ENCODE assay signal across 8 mouse cellular contexts in the genomic region with DNA sequence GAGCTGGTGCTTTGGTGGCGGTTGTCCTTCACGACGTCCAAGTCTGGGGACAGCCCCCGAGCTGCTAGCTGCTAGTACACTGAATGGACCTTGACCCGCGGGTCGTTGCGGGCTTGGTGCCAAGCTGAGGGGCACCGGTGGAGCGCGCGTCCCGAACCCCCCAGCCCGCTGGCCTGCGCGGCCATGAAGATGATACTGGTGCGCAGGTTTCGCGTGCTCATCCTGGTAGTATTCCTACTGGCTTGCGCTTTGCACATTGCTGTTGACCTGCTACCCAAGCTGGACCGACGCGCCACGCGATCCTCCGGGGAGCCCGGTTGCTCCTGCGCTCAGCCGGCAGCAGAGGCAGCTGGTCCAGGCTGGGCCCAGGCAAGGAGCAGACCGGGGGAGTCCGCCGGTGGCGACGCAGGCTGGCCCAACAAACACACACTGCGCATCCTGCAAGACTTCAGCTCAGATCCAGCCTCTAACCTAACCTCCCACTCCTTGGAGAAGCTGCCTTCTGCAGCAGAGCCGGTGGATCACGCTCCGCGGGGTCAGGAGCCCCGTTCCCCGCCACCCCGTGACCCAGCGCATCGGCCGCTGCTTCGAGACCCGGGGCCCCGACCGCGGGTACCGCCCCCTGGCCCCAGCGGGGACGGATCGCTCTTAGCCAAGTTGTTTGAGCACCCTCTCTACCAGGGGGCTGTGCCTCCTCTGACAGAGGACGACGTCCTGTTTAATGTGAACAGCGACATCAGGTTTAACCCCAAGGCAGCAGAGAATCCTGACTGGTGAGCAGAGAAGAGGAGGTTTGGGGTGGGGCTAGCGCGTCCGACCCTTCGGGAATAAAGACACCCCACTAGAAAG. TPM values are rescaled to one million over a fixed set of nuclear protein-coding genes. Genes with fewer than 3 reads are reported as not detected.
DNase-seq lines count a peak whose midpoint lies in the region; ATAC-seq and TF ChIP-seq lines count a peak whose summit lies in the region.

No protein-coding gene starts in this region.

- peak overlapping the region; percentile 42; the same call in 1 of the 2 replicates for H3K4me3 ChIP-seq in spleen, adult 2 months (ENCODE audit: extremely low read depth, insufficient read depth, insufficient read length)
- H3K4me3 ChIP-seq in embryonic facial prominence, embryonic 11.5 days (ENCODE audit: low read depth, low read length), result peak overlapping the region; percentile 54
- H3K4me3 ChIP-seq in heart, embryonic 11.5 days (ENCODE audit: low read depth, low read length), result peak overlapping the region; percentile 59
- H3K4me3 ChIP-seq in kidney, embryonic 16.5 days (ENCODE audit: low read length), result peak overlapping the region; percentile 74
- H3K4me3 ChIP-seq in lung, embryonic 16.5 days (ENCODE audit: low read length), result peak overlapping the region; percentile 72

- peaks cover 2% of the 10 kb centered on the region for H3K27me3 ChIP-seq in spleen, adult 2 months (ENCODE audit: control insufficient read depth, insufficient read depth, low read length)
- H3K27me3 ChIP-seq in embryonic facial prominence, embryonic 11.5 days (ENCODE audit: control insufficient read depth, insufficient read depth, low read length), result peaks cover 37% of the 10 kb centered on the region
- peaks cover 55% of the 10 kb centered on the region for H3K27me3 ChIP-seq in heart, embryonic 11.5 days (ENCODE audit: control insufficient read depth, insufficient read depth, low read length)
- H3K27me3 ChIP-seq in kidney, embryonic 16.5 days (ENCODE audit: insufficient read depth, low read length), result 0 out of 2 replicates have a peak, but pooled peaks cover 5% of the 10 kb centered on the region
- peaks cover 31% of the 10 kb centered on the region for H3K27me3 ChIP-seq in lung, embryonic 16.5 days (ENCODE audit: control insufficient read depth, insufficient read depth, low read depth, low read length)

- 6% methylated on average over 61 of the region's 61 CpGs for WGBS in spleen, adult 2 months
- WGBS in embryonic facial prominence, embryonic 11.5 days, result under 1% methylated on average over 58 of the region's 61 CpGs
- WGBS in heart, embryonic 11.5 days (ENCODE audit: insufficient replicate concordance), result under 1% methylated on average over 61 of the region's 61 CpGs
- WGBS in kidney, embryonic 16.5 days, result 1% methylated on average over 61 of the region's 61 CpGs
- WGBS in lung, embryonic 16.5 days, result under 1% methylated on average over 61 of the region's 61 CpGs

- ATAC-seq in embryonic facial prominence, embryonic 11.5 days (replicated peaks; ENCODE audit: insufficient number of reproducible peaks, low FRiP score, low TSS enrichment, low read depth), result peak; percentile 21; the same call in 1 of the 2 replicates
- ATAC-seq in heart, embryonic 11.5 days (replicated peaks; ENCODE audit: insufficient number of reproducible peaks, low FRiP score, low TSS enrichment), result peak; percentile 7; the same call in 1 of the 2 replicates
- ATAC-seq in kidney, embryonic 16.5 days (ENCODE audit: low FRiP score, low TSS enrichment), result peak; percentile 1; the same call in 1 of the 2 replicates
- no peak for ATAC-seq in lung, embryonic 16.5 days (ENCODE audit: low read depth)

- no peaks in the 10 kb centered on the region for H3K9me3 ChIP-seq in embryonic facial prominence, embryonic 11.5 days (replicated peaks; ENCODE audit: control insufficient read depth, low read length)
- H3K9me3 ChIP-seq in heart, embryonic 11.5 days (replicated peaks; ENCODE audit: control insufficient read depth, low read length), result no peaks in the 10 kb centered on the region
- H3K9me3 ChIP-seq in kidney, embryonic 16.5 days (ENCODE audit: low read length), result no peaks in the 10 kb centered on the region
- H3K9me3 ChIP-seq in lung, embryonic 16.5 days (ENCODE audit: control insufficient read depth, low read length), result no peaks in the 10 kb centered on the region

- H3K27ac ChIP-seq in spleen, adult 2 months (ENCODE audit: insufficient read depth, low read length), result no peak overlapping the region
- no peak overlapping the region for H3K27ac ChIP-seq in embryonic facial prominence, embryonic 11.5 days (replicated peaks; ENCODE audit: low read depth, low read length)
- H3K27ac ChIP-seq in heart, embryonic 11.5 days (ENCODE audit: low read depth, low read length), result no peak overlapping the region
- peak overlapping the region; percentile 91 for H3K27ac ChIP-seq in kidney, embryonic 16.5 days (ENCODE audit: low read length)
- H3K27ac ChIP-seq in lung, embryonic 16.5 days (ENCODE audit: low read length), result no peak overlapping the region

- H3K4me1 ChIP-seq in spleen, adult 2 months (ENCODE audit: control insufficient read depth, insufficient read depth, insufficient read length), result no peaks in the 10 kb centered on the region; the same call in 1 of the 2 replicates
- peaks cover 7% of the 10 kb centered on the region for H3K4me1 ChIP-seq in embryonic facial prominence, embryonic 11.5 days (ENCODE audit: control insufficient read depth, insufficient read depth, low read length)
- H3K4me1 ChIP-seq in heart, embryonic 11.5 days (ENCODE audit: control insufficient read depth, insufficient read depth, low read length), result peaks cover 8% of the 10 kb centered on the region
- H3K4me1 ChIP-seq in kidney, embryonic 16.5 days (ENCODE audit: insufficient read depth, low read length), result peaks cover 37% of the 10 kb centered on the region
- H3K4me1 ChIP-seq in lung, embryonic 16.5 days (replicated peaks; ENCODE audit: control insufficient read depth, insufficient read depth, low read length), result peaks cover 33% of the 10 kb centered on the region

- H3K9ac ChIP-seq in embryonic facial prominence, embryonic 11.5 days (replicated peaks; ENCODE audit: low read length), result peak overlapping the region; percentile 63
- H3K9ac ChIP-seq in heart, embryonic 11.5 days (ENCODE audit: low read depth, low read length), result peak overlapping the region; percentile 80
- H3K9ac ChIP-seq in kidney, embryonic 16.5 days (replicated peaks; ENCODE audit: low read length), result peak overlapping the region; percentile 90
- peak overlapping the region; percentile 81 for H3K9ac ChIP-seq in lung, embryonic 16.5 days (ENCODE audit: low read length)

- no peak for TF ChIP-seq CTCF in spleen, adult 2 months (IDR thresholded peaks at IDR 0.05; ENCODE audit: extremely low read depth, insufficient read depth, insufficient read length, insufficient replicate concordance)

- DNase-seq in spleen, adult 2 months (ENCODE audit: low read depth in 1 of 2, low spot score in 2 of 2), result no peak
- no peak for DNase-seq in spleen, adult 18-20 months
- peak; percentile 17 for DNase-seq in embryonic facial prominence, embryonic 11.5 days (ENCODE audit: low spot score)
- DNase-seq in right cerebral cortex, adult 2 months (ENCODE audit: low spot score in 2 of 2), result peak; percentile 30 to 57
- DNase-seq in spleen, postnatal 10 days (ENCODE audit: low spot score in 2 of 2), result no peak

- TF ChIP-seq POLR2A in spleen, adult 2 months (IDR thresholded peaks at IDR 0.05; ENCODE audit: low read depth, low read length), result no peak

- H3K36me3 ChIP-seq in spleen, adult 2 months (ENCODE audit: control insufficient read depth, insufficient read depth, low read length), result no peaks in the 10 kb centered on the region
- H3K36me3 ChIP-seq in embryonic facial prominence, embryonic 11.5 days (replicated peaks; ENCODE audit: control insufficient read depth, insufficient read depth, low read depth, low read length), result no peaks in the 10 kb centered on the region
- no peaks in the 10 kb centered on the region for H3K36me3 ChIP-seq in heart, embryonic 11.5 days (ENCODE audit: control insufficient read depth, insufficient read depth, low read length)
- H3K36me3 ChIP-seq in kidney, embryonic 16.5 days (ENCODE audit: insufficient read depth, low read length), result peaks cover 11% of the 10 kb centered on the region; the same call in 1 of the 2 replicates
- no peaks in the 10 kb centered on the region for H3K36me3 ChIP-seq in lung, embryonic 16.5 days (ENCODE audit: control insufficient read depth, insufficient read depth, low read length)

- H3K4me2 ChIP-seq in embryonic facial prominence, embryonic 11.5 days (ENCODE audit: low read depth, low read length), result peak overlapping the region; percentile 93
- H3K4me2 ChIP-seq in heart, embryonic 11.5 days, result peak overlapping the region; percentile 95
- H3K4me2 ChIP-seq in kidney, embryonic 16.5 days (replicated peaks; ENCODE audit: low read depth, low read length), result peak overlapping the region; percentile 96
- H3K4me2 ChIP-seq in lung, embryonic 16.5 days (ENCODE audit: low read depth, low read length), result peak overlapping the region; percentile 92

RNA-seq across cellular contexts. Expression of gene Fam20c, which starts 1.4 kb away (rescaled TPM):
- 6.5 and 8.7 TPM in 2 replicates for polyA plus RNA-seq in spleen, adult 2 months (2012; rRNA removed)
- 5.0 and 7.3 TPM in 2 replicates for polyA plus RNA-seq in embryonic facial prominence, embryonic 11.5 days (2014; fragmentation: Nextera tagmentation; extraction: Ambion mirVana)
- 3.0 and 3.7 TPM in 2 replicates for polyA plus RNA-seq in heart, embryonic 11.5 days (2014; fragmentation: Nextera tagmentation; extraction: Ambion mirVana)
- polyA plus RNA-seq in kidney, embryonic 16.5 days (2015; fragmentation: Nextera tagmentation; extraction: Ambion mirVana), result 18.2 and 20.8 TPM in 2 replicates
- polyA plus RNA-seq in lung, embryonic 16.5 days (2015; fragmentation: Nextera tagmentation; extraction: Ambion mirVana), result 4.0 and 5.6 TPM in 2 replicates

Comparison
In these comparisons a context has a peak if more than half of its experiments do, and no peak if none do; other contexts are left out.
1. DNase-seq: peak in embryonic facial prominence, embryonic 11.5 days (single experiment) and right cerebral cortex, adult 2 months (2 of 2); none in spleen, adult 2 months (0 of 2), spleen, adult 18-20 months (0 of 2) and spleen, postnatal 10 days (0 of 2).
2. Peak in every context shown above with its lines, with median percentiles within 50 percentile points of each other: H3K4me3 ChIP-seq, H3K4me2 ChIP-seq and H3K9ac ChIP-seq.